Mouse (Mus musculus): ENCODE results near the gene Nrxn2. TPM values are rescaled to one million over a fixed set of nuclear protein-coding genes. Genes with fewer than 3 reads are reported as not detected.
A peak's percentile ranks its signal among the peaks of the same experiment; 100 is the strongest.

Nrxn2 gene
- polyA plus RNA-seq, 1 experiment from 2014 or later = 54.1 TPM

DNA sequence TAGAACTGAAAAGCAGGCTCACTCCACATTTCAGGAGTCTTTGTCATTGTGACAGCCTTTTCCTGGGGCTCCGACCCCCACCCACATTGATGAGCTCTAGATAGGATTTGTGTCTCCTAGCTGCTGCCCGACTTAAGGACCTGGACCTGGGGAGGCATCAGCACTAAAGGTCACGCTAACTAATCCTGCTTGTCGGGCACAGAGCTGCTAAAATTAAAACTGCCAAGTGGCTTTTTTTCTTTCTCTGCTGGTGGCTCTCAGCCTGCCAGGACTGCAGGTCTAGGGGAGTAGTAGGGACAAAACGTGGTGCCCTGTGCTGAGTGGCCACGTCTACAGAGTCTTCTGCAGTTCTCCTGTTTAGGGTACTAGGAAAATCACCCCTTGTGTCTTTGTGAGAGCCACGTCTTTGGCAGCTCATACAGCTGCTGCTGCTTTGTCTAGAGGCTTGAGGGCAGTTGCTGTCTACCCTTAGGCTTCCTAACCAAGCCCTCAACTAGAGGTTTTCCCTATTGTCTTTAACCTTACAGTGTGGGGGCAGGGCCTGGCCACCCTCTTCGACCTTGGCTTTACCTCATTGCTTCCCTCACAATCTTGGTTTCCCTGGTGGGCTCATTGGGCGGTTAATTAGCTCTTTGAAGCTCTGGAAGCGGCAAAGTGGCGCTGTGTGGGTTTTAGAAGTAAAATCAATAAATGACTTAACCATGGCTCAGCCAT is 41.0 kb upstream of the Nrxn2 start:
- DNase-seq = no peak
- WGBS = 61% methylated on average over 11 of the region's 11 CpGs

GRCm38 (mm10) chr19:6380411-6381166 is 37.9 kb upstream of the Nrxn2 start:
- no peak for DNase-seq
- Histone ChIP-seq H3K27ac (replicated peaks; ENCODE audit: low read depth, low read length) (no peak overlapping the region), H3K9ac (replicated peaks; ENCODE audit: low read length) (no peak overlapping the region), H3K4me1 (ENCODE audit: control insufficient read depth, insufficient read depth, low read length) (0 out of 2 replicates have a peak, but pooled peaks cover 3% of the 10 kb centered on the region), H3K9me3 (ENCODE audit: control insufficient read depth, low read length) (no peaks in the 10 kb centered on the region), H3K27me3 (ENCODE audit: control insufficient read depth, insufficient read depth, low read length) (no peaks in the 10 kb centered on the region), H3K4me3 (replicated peaks; ENCODE audit: low read depth, low read length) (no peak overlapping the region), H3K4me2 (ENCODE audit: low read length) (no peak overlapping the region), H3K36me3 (ENCODE audit: control insufficient read depth, insufficient read depth, low read length) (peaks cover 38% of the 10 kb centered on the region)
- WGBS = 92% methylated on average over 9 of the region's 9 CpGs
- no peak for ATAC-seq (ENCODE audit: low FRiP score, low TSS enrichment)

More for the DNA sequence above, 41.0 kb upstream of the Nrxn2 start:
- no peak overlapping the region for H3K4me3 ChIP-seq (replicated peaks; ENCODE audit: low read depth, low read length)
- ATAC-seq (ENCODE audit: low FRiP score, low TSS enrichment) = no peak
- H3K4me1 ChIP-seq (ENCODE audit: control insufficient read depth, insufficient read depth, low read length) = no peaks in the 10 kb centered on the region
- H3K27me3 ChIP-seq (ENCODE audit: control insufficient read depth, insufficient read depth, low read length) = no peaks in the 10 kb centered on the region
- no peak overlapping the region for H3K9ac ChIP-seq (replicated peaks; ENCODE audit: low read length)
- H3K4me2 ChIP-seq (ENCODE audit: low read length) = no peak overlapping the region
- H3K9me3 ChIP-seq (ENCODE audit: control insufficient read depth, low read length) = no peaks in the 10 kb centered on the region
- peak overlapping the region; percentile 10; the same call in 1 of the 2 replicates for H3K27ac ChIP-seq (replicated peaks; ENCODE audit: low read depth, low read length)
- H3K36me3 ChIP-seq (ENCODE audit: control insufficient read depth, insufficient read depth, low read length) = peaks cover 69% of the 10 kb centered on the region

- Histone ChIP-seq H3K4me1 (ENCODE audit: control insufficient read depth, insufficient read depth, low read length) (0 out of 2 replicates have a peak, but pooled peaks cover 3% of the 10 kb centered on the region), H3K36me3 (ENCODE audit: control insufficient read depth, insufficient read depth, low read length) (peaks cover 32% of the 10 kb centered on the region), H3K4me2 (ENCODE audit: low read length) (no peak overlapping the region), H3K9me3 (ENCODE audit: control insufficient read depth, low read length) (no peaks in the 10 kb centered on the region), H3K4me3 (replicated peaks; ENCODE audit: low read depth, low read length) (no peak overlapping the region), H3K9ac (replicated peaks; ENCODE audit: low read length) (no peak overlapping the region), H3K27ac (replicated peaks; ENCODE audit: low read depth, low read length) (no peak overlapping the region), H3K27me3 (ENCODE audit: control insufficient read depth, insufficient read depth, low read length) (no peaks in the 10 kb centered on the region)
- ATAC-seq (ENCODE audit: low FRiP score, low TSS enrichment) (no peak), DNase-seq (no peak)
- over 99% methylated on average over 5 of the region's 5 CpGs for WGBS
Observed at GRCm38 (mm10) chr19:6381238-6381637, 37.3 kb upstream of the Nrxn2 start.

GRCm38 (mm10) chr19:6382323-6382924 is 36.1 kb upstream of the Nrxn2 start:
- no peak overlapping the region for H3K9ac ChIP-seq (replicated peaks; ENCODE audit: low read length)
- no peaks in the 10 kb centered on the region for H3K27me3 ChIP-seq (ENCODE audit: control insufficient read depth, insufficient read depth, low read length)
- H3K9me3 ChIP-seq (ENCODE audit: control insufficient read depth, low read length) = no peaks in the 10 kb centered on the region
- H3K4me3 ChIP-seq (replicated peaks; ENCODE audit: low read depth, low read length) = no peak overlapping the region
- no peak overlapping the region for H3K4me2 ChIP-seq (ENCODE audit: low read length)
- no peak overlapping the region for H3K27ac ChIP-seq (replicated peaks; ENCODE audit: low read depth, low read length)
- ATAC-seq (ENCODE audit: low FRiP score, low TSS enrichment) (no peak), DNase-seq (no peak)
- H3K4me1 ChIP-seq (ENCODE audit: control insufficient read depth, insufficient read depth, low read length) = 0 out of 2 replicates have a peak, but pooled peaks cover 3% of the 10 kb centered on the region
- 86% methylated on average over 4 of the region's 4 CpGs for whole genome bisulfite sequencing
- peaks cover 20% of the 10 kb centered on the region for H3K36me3 ChIP-seq (ENCODE audit: control insufficient read depth, insufficient read depth, low read length)

- ATAC-seq (ENCODE audit: low FRiP score, low TSS enrichment) (no peak), DNase-seq (no peak)
- Histone ChIP-seq H3K4me2 (ENCODE audit: low read length) (no peak overlapping the region), H3K27me3 (ENCODE audit: control insufficient read depth, insufficient read depth, low read length) (no peaks in the 10 kb centered on the region), H3K4me3 (replicated peaks; ENCODE audit: low read depth, low read length) (no peak overlapping the region), H3K9ac (replicated peaks; ENCODE audit: low read length) (no peak overlapping the region), H3K36me3 (ENCODE audit: control insufficient read depth, insufficient read depth, low read length) (peaks cover 10% of the 10 kb centered on the region), H3K4me1 (ENCODE audit: control insufficient read depth, insufficient read depth, low read length) (0 out of 2 replicates have a peak, but pooled peaks cover 3% of the 10 kb centered on the region), H3K9me3 (ENCODE audit: control insufficient read depth, low read length) (no peaks in the 10 kb centered on the region), H3K27ac (replicated peaks; ENCODE audit: low read depth, low read length) (no peak overlapping the region)
- 43% methylated on average over 5 of the region's 5 CpGs for WGBS
Observed at GRCm38 (mm10) chr19:6383470-6383869, 35.1 kb upstream of the Nrxn2 start.

DNA sequence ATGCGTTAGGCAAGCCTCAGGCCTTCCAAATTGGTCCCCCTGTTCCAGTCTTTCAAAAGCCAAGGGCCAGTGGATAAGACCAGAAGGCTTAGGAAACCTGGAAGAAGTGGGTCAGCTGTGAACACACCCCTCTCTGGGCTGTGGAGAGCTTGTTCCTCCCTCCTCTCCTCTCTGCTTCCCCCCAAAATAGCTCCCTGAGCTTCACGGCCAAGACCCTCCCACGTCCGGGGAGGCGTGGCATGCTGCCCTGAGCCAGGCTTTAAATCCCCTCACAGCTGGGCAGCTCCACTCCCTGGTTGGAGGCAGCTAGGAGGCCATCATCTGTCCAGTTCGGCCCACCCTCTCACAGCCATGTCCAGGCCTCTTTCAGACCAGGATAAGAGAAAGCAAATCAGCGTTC is 34.4 kb upstream of the Nrxn2 start, which contains the start of gene Pygm:
Gene Pygm (plus strand): TSS at position 272 of the 400 bp plus-strand sequence.
- Histone ChIP-seq H3K4me1 (ENCODE audit: control insufficient read depth, insufficient read depth, low read length) (0 out of 2 replicates have a peak, but pooled peaks cover 3% of the 10 kb centered on the region), H3K9me3 (ENCODE audit: control insufficient read depth, low read length) (no peaks in the 10 kb centered on the region), H3K27me3 (ENCODE audit: control insufficient read depth, insufficient read depth, low read length) (no peaks in the 10 kb centered on the region), H3K4me2 (ENCODE audit: low read length) (no peak within 1 kb of the TSS), H3K36me3 (ENCODE audit: control insufficient read depth, insufficient read depth, low read length) (peaks cover 4% of the 10 kb centered on the region; the same call in 1 of the 2 replicates), H3K27ac (replicated peaks; ENCODE audit: low read depth, low read length) (no peak within 1 kb of the TSS), H3K9ac (replicated peaks; ENCODE audit: low read length) (0 out of 2 replicates have a peak within 1 kb of the TSS, but pooled peaks have one; percentile 9), H3K4me3 (replicated peaks; ENCODE audit: low read depth, low read length) (no peak within 1 kb of the TSS)
- ATAC-seq (ENCODE audit: low FRiP score, low TSS enrichment) (no peak), DNase-seq (no peak)
- 7% methylated on average over 7 of the region's 7 CpGs for whole genome bisulfite sequencing

DNA sequence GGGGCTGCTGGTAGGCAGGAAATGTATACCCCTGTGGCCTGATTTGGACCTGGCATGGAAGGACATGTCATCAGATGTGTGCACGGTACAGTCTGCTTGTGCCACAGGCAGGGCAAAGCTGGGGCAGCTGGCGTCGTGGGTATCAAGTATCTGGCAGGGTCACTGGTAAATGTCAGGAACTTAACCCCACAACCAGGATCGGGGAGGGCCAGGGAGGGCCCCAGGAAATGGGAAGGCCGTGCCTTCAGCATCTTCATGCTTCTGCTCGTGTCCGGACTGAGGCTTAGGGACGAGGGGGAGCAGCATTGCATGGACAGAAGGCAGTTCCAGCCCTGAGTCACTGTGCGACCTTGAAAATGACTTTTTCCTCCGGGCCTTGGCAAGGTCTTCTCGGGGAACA is 33.6 kb upstream of the Nrxn2 start:
- WGBS = 89% methylated on average over 11 of the region's 11 CpGs
- no peak overlapping the region for H3K4me3 ChIP-seq (replicated peaks; ENCODE audit: low read depth, low read length)

GRCm38 (mm10) chr19:6385419-6385818 is 33.1 kb upstream of the Nrxn2 start:
- Histone ChIP-seq H3K4me1 (ENCODE audit: control insufficient read depth, insufficient read depth, low read length) (0 out of 2 replicates have a peak, but pooled peaks cover 3% of the 10 kb centered on the region), H3K9ac (replicated peaks; ENCODE audit: low read length) (no peak overlapping the region)

More for the DNA sequence above, 33.6 kb upstream of the Nrxn2 start:
- DNase-seq (no peak), ATAC-seq (ENCODE audit: low FRiP score, low TSS enrichment) (no peak)
- Histone ChIP-seq H3K4me2 (ENCODE audit: low read length) (no peak overlapping the region), H3K36me3 (ENCODE audit: control insufficient read depth, insufficient read depth, low read length) (0 out of 2 replicates have a peak, but pooled peaks cover 2% of the 10 kb centered on the region), H3K27me3 (ENCODE audit: control insufficient read depth, insufficient read depth, low read length) (no peaks in the 10 kb centered on the region), H3K4me1 (ENCODE audit: control insufficient read depth, insufficient read depth, low read length) (0 out of 2 replicates have a peak, but pooled peaks cover 3% of the 10 kb centered on the region), H3K27ac (replicated peaks; ENCODE audit: low read depth, low read length) (no peak overlapping the region), H3K9ac (replicated peaks; ENCODE audit: low read length) (no peak overlapping the region), H3K9me3 (ENCODE audit: control insufficient read depth, low read length) (no peaks in the 10 kb centered on the region)

More at GRCm38 (mm10) chr19:6385419-6385818, 33.1 kb upstream of the Nrxn2 start:
- Histone ChIP-seq H3K4me3 (replicated peaks; ENCODE audit: low read depth, low read length) (no peak overlapping the region), H3K4me2 (ENCODE audit: low read length) (no peak overlapping the region), H3K27me3 (ENCODE audit: control insufficient read depth, insufficient read depth, low read length) (no peaks in the 10 kb centered on the region), H3K36me3 (ENCODE audit: control insufficient read depth, insufficient read depth, low read length) (0 out of 2 replicates have a peak, but pooled peaks cover 2% of the 10 kb centered on the region), H3K27ac (replicated peaks; ENCODE audit: low read depth, low read length) (no peak overlapping the region), H3K9me3 (ENCODE audit: control insufficient read depth, low read length) (no peaks in the 10 kb centered on the region)
- WGBS = 79% methylated on average over 5 of the region's 5 CpGs
- DNase-seq (no peak), ATAC-seq (ENCODE audit: low FRiP score, low TSS enrichment) (no peak)
